Mouse (Mus musculus): Measurements from ENCODE around the gene Pnpla6. TPM values are rescaled to one million over a fixed set of nuclear protein-coding genes. Genes with fewer than 3 reads are reported as not detected.

Gene Pnpla6
- total RNA-seq, 1 experiment: 125 TPM

DNA sequence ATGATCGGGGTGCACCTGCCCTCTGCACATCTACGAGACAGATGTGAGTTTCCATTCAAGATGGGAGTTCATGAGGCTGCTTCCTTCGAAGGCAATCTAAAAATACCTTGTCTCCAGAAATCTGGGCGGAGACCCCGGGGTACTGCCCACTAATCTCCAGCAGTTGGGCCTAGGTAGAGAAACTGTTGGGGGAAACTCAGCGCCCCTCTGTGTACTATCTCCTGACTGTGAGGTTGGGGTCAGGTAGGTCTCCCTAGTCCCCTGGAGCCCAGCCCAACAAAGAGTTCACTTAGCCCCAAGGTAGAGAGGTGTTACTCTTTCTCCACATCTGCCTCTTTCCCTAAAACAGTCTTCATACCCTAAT, 21.4 kb upstream of the Pnpla6 start:
- no peaks in the 10 kb centered on the region for H3K36me3 ChIP-seq (ENCODE audit: control insufficient read depth, insufficient read depth, low read length, poor library complexity, severe bottlenecking)
- H3K4me3 ChIP-seq (ENCODE audit: insufficient read depth in 1 of 2, low read depth in 1 of 2, low read length in 2 of 2, poor library complexity in 1 of 2, severe bottlenecking in 1 of 2): peak overlapping the region; percentile 80 to 98; a peak in 3 of 4 replicates
- H3K4me1 ChIP-seq (ENCODE audit: control insufficient read depth in 2 of 2, insufficient read depth in 2 of 2, low read length in 2 of 2, poor library complexity in 1 of 2): peaks cover 6 to 7% of the 10 kb centered on the region in 2 experiments; a peak in 3 of 4 replicates
- DNase-seq (ENCODE audit: low read depth, low spot score): no peak
- in situ Hi-C loops (cut with MboI; ENCODE audit: low sequenced_read_pairs in 2 of 2, unreplicated experiment in 2 of 2): no loop called here
- H3K9ac ChIP-seq (ENCODE audit: insufficient read depth, low read depth, low read length, poor library complexity, severe bottlenecking): no peak overlapping the region
- no peaks in the 10 kb centered on the region for H3K9me3 ChIP-seq (ENCODE audit: control insufficient read depth, insufficient read depth, low read depth, low read length)
- no peak for TF ChIP-seq ZNF384 (IDR thresholded peaks at IDR 0.05; ENCODE audit: low read depth, low read length)
- TF ChIP-seq HCFC1 (IDR thresholded peaks at IDR 0.05; ENCODE audit: borderline replicate concordance, insufficient read depth, low read length): no peak
- TF ChIP-seq ZC3H11A (IDR thresholded peaks at IDR 0.05; ENCODE audit: borderline replicate concordance, low read depth, low read length): no peak
- TF ChIP-seq CHD2 (IDR thresholded peaks at IDR 0.05; ENCODE audit: low read depth, low read length): no peak
- no peak for TF ChIP-seq MAFK (IDR thresholded peaks at IDR 0.05; ENCODE audit: insufficient read depth, low read depth, low read length)
- H3K27ac ChIP-seq (ENCODE audit: insufficient read depth, low read depth, low read length, poor library complexity, severe bottlenecking): no peak overlapping the region

DNA sequence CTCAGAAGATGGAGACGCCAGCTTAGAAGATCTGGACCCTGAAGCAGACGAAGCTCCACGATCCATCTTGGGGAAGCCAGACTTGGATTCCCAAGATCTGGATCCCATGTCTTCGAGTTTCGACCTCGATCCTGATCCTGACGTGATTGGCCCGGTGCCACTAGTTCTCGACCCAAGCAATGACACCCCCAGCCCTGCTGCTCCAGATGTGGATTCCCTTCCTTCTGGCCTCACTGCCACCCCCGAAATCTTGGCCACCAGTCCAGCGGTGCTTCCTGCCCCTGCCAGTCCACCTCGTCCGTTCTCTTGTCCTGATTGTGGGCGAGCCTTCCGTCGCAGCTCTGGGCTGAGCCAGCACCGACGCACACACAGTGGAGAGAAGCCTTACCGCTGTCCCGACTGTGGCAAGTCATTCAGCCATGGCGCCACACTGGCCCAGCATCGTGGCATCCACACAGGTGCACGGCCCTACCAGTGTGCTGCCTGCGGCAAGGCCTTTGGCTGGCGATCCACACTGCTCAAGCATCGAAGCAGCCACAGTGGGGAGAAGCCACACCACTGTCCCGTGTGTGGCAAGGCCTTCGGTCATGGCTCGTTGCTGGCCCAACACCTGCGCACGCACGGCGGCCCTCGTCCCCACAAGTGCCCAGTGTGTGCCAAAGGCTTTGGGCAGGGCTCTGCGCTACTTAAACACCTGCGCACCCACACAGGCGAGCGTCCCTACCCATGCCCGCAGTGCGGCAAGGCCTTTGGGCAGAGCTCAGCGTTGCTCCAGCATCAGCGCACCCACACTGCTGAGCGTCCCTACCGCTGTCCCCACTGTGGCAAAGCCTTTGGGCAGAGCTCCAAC, 19.4 kb upstream of the Pnpla6 start:
- Histone ChIP-seq H3K4me1 (ENCODE audit: control insufficient read depth in 2 of 2, insufficient read depth in 2 of 2, low read length in 2 of 2, poor library complexity in 1 of 2) (peaks cover 6 to 7% of the 10 kb centered on the region in 2 experiments; a peak in 3 of 4 replicates), H3K4me3 (ENCODE audit: insufficient read depth in 1 of 2, low read depth in 1 of 2, low read length in 2 of 2, poor library complexity in 1 of 2, severe bottlenecking in 1 of 2) (peak overlapping the region; percentile 52 to 67), H3K9ac (ENCODE audit: insufficient read depth, low read depth, low read length, poor library complexity, severe bottlenecking) (peak overlapping the region; percentile 38), H3K36me3 (ENCODE audit: control insufficient read depth, insufficient read depth, low read length, poor library complexity, severe bottlenecking) (no peaks in the 10 kb centered on the region), H3K27ac (ENCODE audit: insufficient read depth, low read depth, low read length, poor library complexity, severe bottlenecking) (no peak overlapping the region), H3K9me3 (ENCODE audit: control insufficient read depth, insufficient read depth, low read depth, low read length) (no peaks in the 10 kb centered on the region)
- DNase-seq (ENCODE audit: low read depth, low spot score): no peak
- TF ChIP-seq CHD2 (IDR thresholded peaks at IDR 0.05; ENCODE audit: low read depth, low read length) (no peak), MAFK (IDR thresholded peaks at IDR 0.05; ENCODE audit: insufficient read depth, low read depth, low read length) (no peak), ZNF384 (IDR thresholded peaks at IDR 0.05; ENCODE audit: low read depth, low read length) (no peak), HCFC1 (IDR thresholded peaks at IDR 0.05; ENCODE audit: borderline replicate concordance, insufficient read depth, low read length) (no peak), ZC3H11A (IDR thresholded peaks at IDR 0.05; ENCODE audit: borderline replicate concordance, low read depth, low read length) (no peak)
- in situ Hi-C loops (cut with MboI; ENCODE audit: low sequenced_read_pairs in 2 of 2, unreplicated experiment in 2 of 2): no loop called here

DNA sequence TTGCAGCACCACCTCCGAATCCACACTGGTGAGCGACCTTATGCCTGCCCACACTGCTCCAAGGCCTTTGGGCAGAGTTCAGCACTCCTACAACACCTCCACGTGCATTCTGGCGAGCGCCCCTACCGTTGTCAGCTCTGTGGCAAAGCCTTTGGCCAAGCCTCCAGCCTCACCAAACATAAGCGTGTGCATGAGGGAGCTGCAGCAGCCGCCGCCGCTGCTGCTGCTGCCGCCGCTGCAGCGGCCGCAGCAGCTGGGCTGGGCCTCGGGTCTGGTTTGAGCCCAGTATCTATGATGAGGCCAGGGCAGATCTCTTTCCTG, 18.8 kb upstream of the Pnpla6 start:
- H3K4me1 ChIP-seq (ENCODE audit: control insufficient read depth in 2 of 2, insufficient read depth in 2 of 2, low read length in 2 of 2, poor library complexity in 1 of 2): peaks cover 6 to 7% of the 10 kb centered on the region in 2 experiments; a peak in 3 of 4 replicates
- H3K4me3 ChIP-seq (ENCODE audit: insufficient read depth in 1 of 2, low read depth in 1 of 2, low read length in 2 of 2, poor library complexity in 1 of 2, severe bottlenecking in 1 of 2): peak overlapping the region; percentile 52 to 67
- no peak overlapping the region for H3K27ac ChIP-seq (ENCODE audit: insufficient read depth, low read depth, low read length, poor library complexity, severe bottlenecking)
- H3K9me3 ChIP-seq (ENCODE audit: control insufficient read depth, insufficient read depth, low read depth, low read length): no peaks in the 10 kb centered on the region
- peak overlapping the region; percentile 38 for H3K9ac ChIP-seq (ENCODE audit: insufficient read depth, low read depth, low read length, poor library complexity, severe bottlenecking)
- in situ Hi-C loops (cut with MboI; ENCODE audit: low sequenced_read_pairs in 2 of 2, unreplicated experiment in 2 of 2): no loop called here
- H3K36me3 ChIP-seq (ENCODE audit: control insufficient read depth, insufficient read depth, low read length, poor library complexity, severe bottlenecking): no peaks in the 10 kb centered on the region
- no peak for DNase-seq (ENCODE audit: low read depth, low spot score)
- TF ChIP-seq HCFC1 (IDR thresholded peaks at IDR 0.05; ENCODE audit: borderline replicate concordance, insufficient read depth, low read length): no peak
- TF ChIP-seq ZNF384 (IDR thresholded peaks at IDR 0.05; ENCODE audit: low read depth, low read length): no peak
- TF ChIP-seq MAFK (IDR thresholded peaks at IDR 0.05; ENCODE audit: insufficient read depth, low read depth, low read length): no peak
- TF ChIP-seq ZC3H11A (IDR thresholded peaks at IDR 0.05; ENCODE audit: borderline replicate concordance, low read depth, low read length): no peak
- TF ChIP-seq CHD2 (IDR thresholded peaks at IDR 0.05; ENCODE audit: low read depth, low read length): no peak

DNA sequence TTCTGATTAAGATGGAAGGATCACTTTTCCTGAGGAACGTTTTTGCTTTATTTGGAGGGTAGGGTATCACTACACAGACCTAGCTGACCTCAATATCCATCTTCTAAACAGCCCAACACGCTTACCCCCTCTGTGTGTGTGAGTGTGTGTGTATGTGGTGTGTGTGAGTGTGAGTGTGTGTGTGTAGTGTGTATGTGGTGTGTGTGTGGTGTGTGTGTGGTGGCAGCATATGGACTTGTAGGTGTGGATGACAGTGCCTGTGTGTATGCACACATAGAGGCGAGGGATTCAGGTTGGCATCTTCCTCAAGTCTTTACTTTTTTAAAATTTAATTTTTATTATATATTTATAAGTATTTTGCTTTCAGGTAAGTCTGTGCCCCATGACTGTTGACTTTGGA, 16.6 kb upstream of the Pnpla6 start:
- no peak for TF ChIP-seq MAFK (IDR thresholded peaks at IDR 0.05; ENCODE audit: insufficient read depth, low read depth, low read length)
- TF ChIP-seq ZNF384 (IDR thresholded peaks at IDR 0.05; ENCODE audit: low read depth, low read length): no peak
- no peak for TF ChIP-seq ZC3H11A (IDR thresholded peaks at IDR 0.05; ENCODE audit: borderline replicate concordance, low read depth, low read length)
- Histone ChIP-seq H3K9me3 (ENCODE audit: control insufficient read depth, insufficient read depth, low read depth, low read length) (no peaks in the 10 kb centered on the region), H3K4me1 (ENCODE audit: control insufficient read depth in 2 of 2, insufficient read depth in 2 of 2, low read length in 2 of 2, poor library complexity in 1 of 2) (peaks cover 3 to 7% of the 10 kb centered on the region in 2 experiments; a peak in 3 of 4 replicates), H3K9ac (ENCODE audit: insufficient read depth, low read depth, low read length, poor library complexity, severe bottlenecking) (no peak overlapping the region), H3K27ac (ENCODE audit: insufficient read depth, low read depth, low read length, poor library complexity, severe bottlenecking) (no peak overlapping the region), H3K36me3 (ENCODE audit: control insufficient read depth, insufficient read depth, low read length, poor library complexity, severe bottlenecking) (no peaks in the 10 kb centered on the region; the same call in 1 of the 2 replicates), H3K4me3 (ENCODE audit: insufficient read depth in 1 of 2, low read depth in 1 of 2, low read length in 2 of 2, poor library complexity in 1 of 2, severe bottlenecking in 1 of 2) (no peak overlapping the region)
- DNase-seq (ENCODE audit: low read depth, low spot score): no peak
- in situ Hi-C loops (cut with MboI; ENCODE audit: low sequenced_read_pairs in 2 of 2, unreplicated experiment in 2 of 2): no loop called here

All from ES-E14 (cell line).